Mouse (Mus musculus) megakaryocyte, embryonic 14.5 days (primary cell): ENCODE measurements at regions not wholly inside any gene's neighbourhood (a gene's known extent, or its start where the extent isn't known, plus 50 kb on each side); places are given as distances from the start of the nearest gene placed in this dataset.

Source experiments
- H3K27me3 ChIP-seq: replicated peaks from 2 replicates; pipeline ENCODE3; 2012; ENCODE audit warnings: inconsistent platforms
- H3K36me3 ChIP-seq: replicated peaks from 2 replicates; pipeline ENCODE3; 2012; ENCODE audit warnings: low read length, inconsistent platforms, mixed read lengths
- H3K4me1 ChIP-seq: 2 replicates; pipeline ENCODE4 v1.6.1; 2012; ENCODE audit warnings: inconsistent platforms
- H3K4me3 ChIP-seq: replicated peaks from 2 replicates; pipeline ENCODE3; 2012; ENCODE audit warnings: moderate library complexity, mild to moderate bottlenecking, inconsistent platforms
- H3K9me3 ChIP-seq: 2 replicates; pipeline ENCODE4 v1.6.1; 2012; ENCODE audit warnings: inconsistent platforms
- FLI1 ChIP-seq: IDR thresholded peaks from 2 replicates; pipeline ENCODE4 v1.6.1; 2012; ENCODE audit warnings: low read length, inconsistent platforms, mixed read lengths
- GATA1 ChIP-seq: IDR thresholded peaks from 3 replicates; pipeline ENCODE4 v1.6.1; 2012; ENCODE audit warnings: mixed read lengths, low read length, inconsistent platforms, borderline replicate concordance

DNA sequence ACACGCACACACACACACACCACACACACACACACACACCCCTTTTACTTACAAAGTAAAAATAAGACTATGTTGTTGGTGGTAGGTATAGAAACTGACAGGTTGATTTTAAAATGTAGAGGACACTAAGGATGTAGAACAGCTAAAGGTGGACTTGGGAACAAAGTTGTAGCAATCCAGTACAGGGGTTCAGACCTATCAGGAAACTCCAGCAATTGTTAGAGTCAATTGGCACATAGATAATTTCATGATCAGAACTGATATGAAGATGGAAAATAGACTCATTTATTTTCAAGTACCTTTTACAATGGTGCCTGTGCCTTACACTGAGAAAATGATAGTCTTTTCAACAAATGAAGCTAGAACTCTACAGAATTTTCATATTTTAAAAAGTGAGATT, 122.3 kb upstream of the Max start:
- Histone ChIP-seq H3K27me3 (no peaks in the 10 kb centered on the region), H3K4me3 (no peak overlapping the region), H3K36me3 (peaks cover 50% of the 10 kb centered on the region), H3K9me3 (0 out of 2 replicates have a peak, but pooled peaks cover 3% of the 10 kb centered on the region), H3K4me1 (peaks cover 82% of the 10 kb centered on the region)
- TF ChIP-seq FLI1 (no peak), GATA1 (no peak)

DNA sequence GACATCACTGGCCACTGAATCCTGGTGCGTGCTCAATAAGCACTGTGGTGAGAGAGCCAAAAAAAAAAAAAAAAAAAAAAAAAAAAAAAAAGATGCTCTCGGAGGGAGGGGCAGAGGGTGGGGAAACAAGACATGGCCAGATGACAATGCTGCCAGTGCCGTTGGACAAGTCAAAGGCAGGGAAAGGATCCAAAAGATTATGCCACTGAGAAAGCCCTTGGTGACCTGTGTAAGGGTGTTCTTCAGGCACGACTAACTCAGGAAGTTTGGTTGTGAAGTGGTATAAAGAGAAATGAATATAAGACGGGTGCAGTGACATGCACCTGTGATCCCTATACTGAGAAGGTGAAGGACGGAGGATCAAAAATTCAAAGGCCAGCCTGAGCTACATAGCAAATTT, 121.8 kb upstream of the Max start:
- Histone ChIP-seq H3K4me1 (peaks cover 82% of the 10 kb centered on the region), H3K9me3 (0 out of 2 replicates have a peak, but pooled peaks cover 3% of the 10 kb centered on the region), H3K4me3 (no peak overlapping the region), H3K27me3 (no peaks in the 10 kb centered on the region), H3K36me3 (peaks cover 50% of the 10 kb centered on the region)
- TF ChIP-seq FLI1 (no peak), GATA1 (no peak)

DNA sequence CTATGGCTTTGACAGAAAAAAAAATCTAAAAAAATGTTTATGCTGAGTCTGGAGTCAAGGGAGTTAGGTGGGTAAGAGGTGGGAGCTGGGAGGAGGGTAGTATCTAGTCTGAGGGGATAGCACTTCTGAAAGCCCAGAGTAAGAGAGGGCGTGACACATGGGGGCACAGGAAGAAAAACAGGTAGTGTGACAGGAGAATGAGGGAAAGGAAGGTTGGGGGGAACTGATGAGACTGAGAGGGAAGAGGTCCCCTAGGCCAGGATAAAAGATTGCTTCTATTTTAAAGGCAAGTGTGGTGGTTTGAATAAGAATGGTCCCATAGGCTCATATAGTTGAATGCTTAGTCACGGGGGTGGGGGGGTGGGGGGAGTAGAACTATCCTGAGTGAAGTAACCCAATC, 119.8 kb upstream of the Max start:
- no peak for TF ChIP-seq GATA1
- TF ChIP-seq FLI1: no peak
- no peak overlapping the region for H3K4me3 ChIP-seq
- peaks cover 53% of the 10 kb centered on the region for H3K36me3 ChIP-seq

DNA sequence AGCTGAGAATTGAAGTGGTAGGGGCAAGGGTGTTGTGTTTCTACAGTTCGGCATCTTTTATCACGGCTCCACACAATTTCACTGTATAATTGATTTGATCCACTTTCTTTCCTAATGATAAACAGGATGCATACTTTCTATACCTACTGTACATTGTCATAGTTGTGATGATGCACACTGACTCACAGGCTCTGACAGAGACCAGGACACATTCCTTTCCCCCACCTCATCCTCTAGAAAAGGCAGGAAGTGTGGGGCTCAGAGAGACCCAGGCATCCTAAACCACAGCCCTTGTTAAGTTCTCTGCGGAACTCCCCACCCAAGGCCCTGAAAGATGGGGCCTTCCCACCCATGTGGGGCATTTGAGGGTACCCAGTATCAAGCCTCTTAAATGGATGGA, 117.5 kb upstream of the Max start:
- Histone ChIP-seq H3K36me3 (peaks cover 61% of the 10 kb centered on the region), H3K4me3 (peak overlapping the region; percentile 5), H3K4me1 (peaks cover 90% of the 10 kb centered on the region), H3K9me3 (no peaks in the 10 kb centered on the region), H3K27me3 (no peaks in the 10 kb centered on the region)
- TF ChIP-seq FLI1 (no peak), GATA1 (no peak)

More for the DNA sequence above, 119.8 kb upstream of the Max start:
- Histone ChIP-seq H3K9me3 (no peaks in the 10 kb centered on the region), H3K4me1 (peaks cover 87% of the 10 kb centered on the region), H3K27me3 (no peaks in the 10 kb centered on the region)

DNA sequence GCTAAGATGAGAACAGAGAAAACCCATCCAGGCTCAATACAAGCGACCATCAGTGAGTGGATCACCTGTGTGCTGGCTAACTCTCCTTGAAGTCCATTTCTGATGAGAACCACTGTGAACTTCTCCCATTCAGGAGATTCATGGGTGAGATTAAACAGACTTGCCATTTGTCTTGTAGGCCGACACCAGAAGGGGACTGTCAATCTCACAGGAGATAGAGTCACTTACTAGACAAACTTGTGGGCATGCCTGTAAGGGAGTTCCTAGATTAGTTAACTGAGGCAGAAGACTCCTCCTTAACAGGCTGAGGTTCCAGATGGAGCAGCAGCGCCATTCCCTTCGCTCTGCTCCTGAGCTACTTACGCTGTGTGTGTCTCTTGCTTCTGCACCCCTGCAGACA, 114.7 kb upstream of the Max start:
- H3K4me1 ChIP-seq: peaks cover 98% of the 10 kb centered on the region
- no peaks in the 10 kb centered on the region for H3K9me3 ChIP-seq
- no peaks in the 10 kb centered on the region for H3K27me3 ChIP-seq
- TF ChIP-seq FLI1: no peak
- no peak for TF ChIP-seq GATA1
- peak overlapping the region; percentile 53 for H3K4me3 ChIP-seq
- peaks cover 56% of the 10 kb centered on the region for H3K36me3 ChIP-seq

DNA sequence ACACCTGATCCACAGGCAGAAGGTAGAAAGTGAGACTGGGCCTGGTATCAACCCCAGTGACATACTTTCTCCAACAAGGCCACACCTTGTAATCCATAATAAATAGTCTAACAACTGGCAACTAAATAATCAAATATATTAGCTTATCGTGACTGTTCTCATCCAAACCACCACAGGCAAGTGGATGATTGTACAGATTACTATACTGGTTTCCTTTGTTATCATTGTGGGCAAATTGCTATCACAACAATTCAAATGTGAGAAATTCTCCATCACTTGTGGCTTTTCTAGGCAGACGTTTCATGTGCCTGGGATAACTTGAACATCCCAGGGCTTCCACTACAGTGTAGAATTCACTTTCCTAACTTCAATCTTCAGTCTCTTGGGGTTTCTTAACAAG, 112.6 kb upstream of the Max start:
- Histone ChIP-seq H3K27me3 (no peaks in the 10 kb centered on the region), H3K4me3 (peak overlapping the region; percentile 73), H3K4me1 (peaks cover 98% of the 10 kb centered on the region), H3K9me3 (no peaks in the 10 kb centered on the region), H3K36me3 (peaks cover 50% of the 10 kb centered on the region)
- no peak for TF ChIP-seq FLI1

DNA sequence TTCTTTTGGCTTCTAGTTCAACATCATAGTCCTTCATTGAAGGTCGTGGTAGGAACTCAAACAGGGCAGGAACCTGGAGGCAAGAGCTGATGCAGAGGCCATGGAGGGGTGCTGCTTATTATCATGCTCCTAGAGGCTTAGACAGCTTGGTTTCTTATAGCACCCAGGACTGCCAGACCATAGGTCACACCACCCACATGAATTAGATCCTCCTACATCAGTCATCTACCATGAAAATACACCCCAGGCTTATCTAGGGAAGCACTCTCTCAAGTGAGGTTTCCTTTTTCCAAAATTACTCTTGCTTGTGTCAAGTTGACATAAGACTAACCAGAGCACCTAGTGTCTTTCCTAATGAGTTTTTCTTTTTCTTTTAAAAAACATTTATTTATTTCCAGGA, 109.7 kb upstream of the Max start:
- Histone ChIP-seq H3K4me1 (peaks cover 99% of the 10 kb centered on the region), H3K9me3 (no peaks in the 10 kb centered on the region), H3K27me3 (no peaks in the 10 kb centered on the region), H3K4me3 (no peak overlapping the region), H3K36me3 (peaks cover 28% of the 10 kb centered on the region)
- TF ChIP-seq GATA1 (peak; percentile 66; the same call in 1 of the 3 replicates), FLI1 (no peak)

DNA sequence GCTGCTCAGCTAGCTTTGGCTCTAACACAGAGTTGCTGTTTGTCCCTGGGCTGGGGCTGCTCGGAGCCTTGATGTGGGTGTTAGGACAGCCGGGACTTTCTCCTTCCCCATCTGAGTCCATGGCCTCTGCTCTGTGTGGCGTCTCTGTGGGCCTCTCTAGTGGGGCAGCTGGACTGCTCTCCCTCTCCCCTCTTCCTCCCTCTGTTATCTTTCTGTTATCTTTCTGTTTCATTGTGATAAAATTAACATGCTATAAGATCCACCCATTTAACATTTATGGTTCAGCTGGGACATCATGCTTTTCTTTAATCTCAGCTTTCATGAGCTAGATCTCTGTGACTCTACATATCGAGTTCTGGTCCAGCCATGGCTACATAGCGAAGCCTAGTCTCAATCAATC, 105.9 kb upstream of the Max start:
- Histone ChIP-seq H3K27me3 (no peaks in the 10 kb centered on the region), H3K4me3 (peak overlapping the region; percentile 67), H3K36me3 (peaks cover 19% of the 10 kb centered on the region), H3K4me1 (peaks cover 100% of the 10 kb centered on the region), H3K9me3 (no peaks in the 10 kb centered on the region)
- no peak for TF ChIP-seq GATA1
- no peak for TF ChIP-seq FLI1

DNA sequence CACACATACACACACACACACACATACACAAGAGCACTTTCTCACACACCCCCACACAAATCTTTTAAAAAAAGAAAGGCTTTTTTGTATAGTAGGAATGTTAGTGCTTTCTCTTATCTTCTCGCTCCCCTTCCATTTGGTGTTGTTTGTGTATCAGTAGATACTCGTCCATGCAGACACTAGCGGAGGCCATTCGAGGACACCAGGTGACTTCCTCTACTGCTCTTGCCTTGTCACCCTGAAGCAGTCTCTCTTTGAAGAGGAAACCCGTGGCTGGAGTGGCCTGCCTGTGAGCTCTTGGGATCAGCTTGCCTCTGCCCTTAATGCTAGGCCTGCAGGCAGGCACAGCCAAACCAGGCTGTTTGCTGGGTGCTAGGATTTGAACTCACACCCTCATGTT, 105.1 kb upstream of the Max start:
- H3K36me3 ChIP-seq: peaks cover 19% of the 10 kb centered on the region
- H3K4me3 ChIP-seq: peak overlapping the region; percentile 85
- H3K4me1 ChIP-seq: peaks cover 100% of the 10 kb centered on the region
- no peaks in the 10 kb centered on the region for H3K27me3 ChIP-seq
- TF ChIP-seq FLI1 (no peak), GATA1 (no peak)
- H3K9me3 ChIP-seq: no peaks in the 10 kb centered on the region

DNA sequence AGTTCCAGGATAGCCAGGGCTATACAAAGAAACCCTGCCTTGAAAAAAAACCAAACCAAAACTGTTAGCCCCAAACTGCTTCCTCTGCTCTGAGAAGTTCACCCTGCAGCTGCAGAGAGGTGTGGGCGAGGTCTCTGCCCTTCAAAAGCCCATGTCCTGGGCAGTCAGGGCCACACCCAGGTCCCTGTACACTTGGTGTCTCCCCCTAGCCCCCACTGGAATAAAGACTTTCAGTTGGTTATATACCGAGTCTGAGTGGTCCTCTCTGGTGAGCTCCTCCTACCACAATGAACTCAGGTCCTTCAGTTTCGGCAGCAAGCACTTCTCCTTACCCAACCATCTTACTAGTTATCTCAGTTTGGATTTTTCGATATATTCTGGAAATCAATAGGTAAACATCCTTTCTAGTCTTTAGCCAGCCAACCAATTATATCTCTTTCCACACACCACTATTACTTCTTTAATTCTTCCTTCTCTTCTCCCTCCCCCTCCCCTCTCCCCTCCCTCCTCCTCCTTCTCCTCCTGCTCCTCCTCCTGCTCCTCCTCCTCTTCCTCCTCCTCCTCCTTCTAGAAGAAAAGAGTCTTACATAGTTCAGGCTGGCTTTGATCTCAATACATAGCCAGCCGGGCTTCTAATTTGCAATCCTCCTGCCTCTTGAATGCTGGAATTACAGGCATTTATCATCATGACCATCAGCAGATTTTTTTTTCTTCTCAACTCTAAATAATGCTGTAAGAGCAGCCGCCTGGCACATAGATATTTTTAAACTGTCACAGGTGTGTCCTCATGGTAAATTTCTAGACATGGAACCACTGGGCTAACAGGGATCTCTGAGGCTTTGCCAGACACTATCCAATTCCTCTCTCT, 103.9 kb upstream of the Max start:
- peaks cover 12% of the 10 kb centered on the region for H3K36me3 ChIP-seq
- peaks cover 100% of the 10 kb centered on the region for H3K4me1 ChIP-seq
- no peaks in the 10 kb centered on the region for H3K9me3 ChIP-seq
- no peaks in the 10 kb centered on the region for H3K27me3 ChIP-seq
- peak overlapping the region; percentile 84 for H3K4me3 ChIP-seq
- TF ChIP-seq FLI1 (no peak), GATA1 (no peak)
